Mouse (Mus musculus) retina, postnatal 7 days (tissue): ENCODE data around the gene Fbxl13.
"Not testable (repeated sequence)": the region's sequence is repeated elsewhere in the genome, so short reads cannot be mapped to it uniquely, and the experiment has no call there.

Experiments
- DNase-seq: peaks from one replicate; pipeline ENCODE4 v3.0.0-alpha.2; 2012; ENCODE audit warnings: low read depth, low spot score

Fbxl13 gene

DNA sequence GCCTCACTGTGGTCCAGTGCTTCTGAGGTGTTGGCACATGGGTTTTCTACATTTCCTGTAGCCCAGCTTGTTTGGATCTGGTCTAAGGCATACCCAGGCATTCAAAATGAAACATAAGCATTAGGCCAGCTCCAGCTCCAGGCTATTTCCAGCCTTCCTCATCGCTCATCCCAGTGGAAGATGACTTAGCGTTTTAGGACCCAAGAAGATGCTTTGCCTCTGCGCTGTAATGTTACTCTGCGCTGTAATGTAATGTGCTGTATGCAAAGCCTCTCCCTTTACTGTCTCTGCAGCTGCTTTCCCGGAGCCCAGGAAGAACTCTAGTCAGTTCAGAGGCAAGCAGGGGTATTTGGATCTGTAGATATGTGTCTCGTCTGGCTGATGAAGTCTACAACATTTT, 12.6 kb upstream of the Fbxl13 start:
- no peak for DNase-seq

DNA sequence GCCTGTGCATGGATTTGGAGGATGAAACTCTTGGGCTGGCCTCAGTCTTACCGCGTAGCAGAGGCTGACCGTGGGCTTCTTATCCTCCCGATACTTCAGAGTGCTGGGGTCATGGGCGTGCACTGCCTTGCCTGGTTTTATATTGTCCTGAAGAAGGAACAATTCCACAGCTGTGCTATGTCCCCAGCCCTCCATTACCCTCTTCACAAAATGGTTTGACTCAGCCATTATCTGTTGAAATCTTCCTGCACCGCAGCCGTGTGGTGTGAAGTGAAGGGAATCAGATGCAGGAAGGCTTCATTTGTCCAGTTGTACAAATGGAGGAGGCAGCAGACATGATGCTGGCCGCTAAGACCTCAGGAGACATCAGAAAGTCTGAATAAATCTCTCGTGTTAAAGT, 11.5 kb upstream of the Fbxl13 start:
- DNase-seq = no peak

DNA sequence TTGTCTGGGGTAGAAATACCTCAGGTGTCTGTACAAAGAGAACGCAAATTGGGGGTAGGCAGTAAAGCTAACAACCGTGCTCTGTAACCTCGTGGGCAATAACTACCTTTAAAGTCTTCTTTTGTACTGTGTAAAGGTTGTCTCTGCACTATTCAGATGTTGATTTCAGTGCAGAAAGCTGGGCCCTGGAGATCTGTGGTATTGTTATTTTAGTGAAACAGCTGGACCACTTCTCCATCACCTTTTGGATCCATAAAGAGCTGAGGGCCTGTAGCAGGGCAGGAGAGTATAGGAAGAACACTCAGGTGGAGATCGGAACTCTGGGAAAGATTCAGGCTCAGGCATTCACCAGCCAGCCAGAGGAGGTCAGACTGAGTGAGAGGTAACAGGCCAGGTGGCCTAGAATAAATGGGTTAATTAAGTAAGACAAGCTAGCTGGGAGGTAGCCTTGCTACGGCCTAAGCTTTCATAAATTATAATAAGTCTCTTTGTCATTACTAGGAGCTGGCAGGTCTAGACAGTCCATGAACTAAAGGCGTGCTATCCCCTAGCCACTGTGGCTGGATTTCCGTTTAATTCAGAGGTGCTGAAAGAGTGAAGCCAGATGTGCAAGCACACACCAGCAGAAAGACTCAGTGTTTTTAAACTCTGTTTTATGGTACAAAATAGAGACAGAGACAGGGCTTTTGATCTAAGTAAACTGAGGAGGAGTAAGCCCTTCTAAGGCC, 6.6 kb upstream of the Fbxl13 start:
- DNase-seq = no peak

DNA sequence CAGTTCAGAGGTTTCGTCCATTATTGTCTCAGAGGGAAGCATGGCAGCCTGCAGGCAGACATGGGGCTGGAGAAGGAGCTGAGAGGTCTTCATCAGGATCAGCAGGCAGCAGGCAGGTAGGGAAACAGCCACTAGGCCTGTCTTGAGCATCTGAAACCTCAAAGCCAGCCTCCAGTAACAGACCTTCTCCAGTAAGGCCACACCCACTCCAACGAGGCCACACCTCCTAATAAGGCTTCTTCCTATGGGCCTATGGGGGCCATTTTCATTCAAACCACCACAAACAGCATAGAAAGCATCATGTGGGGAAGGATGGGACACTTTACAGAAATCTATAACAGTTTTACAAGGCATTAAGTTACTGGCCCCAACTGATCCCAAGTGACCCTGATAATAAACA, 5.3 kb upstream of the Fbxl13 start:
- no peak for DNase-seq

DNA sequence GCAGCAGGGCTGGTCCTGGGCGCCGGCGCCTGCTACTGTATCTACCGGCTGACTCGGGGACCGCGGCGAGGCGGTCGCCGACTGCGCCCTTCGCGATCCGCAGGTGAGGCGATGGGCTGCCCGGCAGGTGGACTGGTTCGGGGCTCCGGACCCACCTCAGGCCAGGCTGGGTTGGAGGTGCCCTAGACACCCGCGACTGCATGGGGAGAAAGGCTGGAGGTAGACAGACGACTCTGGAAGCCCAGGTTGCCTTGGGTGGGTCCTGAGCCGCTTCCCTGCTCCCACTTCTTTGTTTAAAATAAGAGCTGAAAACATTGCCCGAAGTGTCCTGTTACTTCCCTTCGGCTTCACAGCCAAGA, 678 bp upstream of the Fbxl13 start:
- no peak for DNase-seq

DNA sequence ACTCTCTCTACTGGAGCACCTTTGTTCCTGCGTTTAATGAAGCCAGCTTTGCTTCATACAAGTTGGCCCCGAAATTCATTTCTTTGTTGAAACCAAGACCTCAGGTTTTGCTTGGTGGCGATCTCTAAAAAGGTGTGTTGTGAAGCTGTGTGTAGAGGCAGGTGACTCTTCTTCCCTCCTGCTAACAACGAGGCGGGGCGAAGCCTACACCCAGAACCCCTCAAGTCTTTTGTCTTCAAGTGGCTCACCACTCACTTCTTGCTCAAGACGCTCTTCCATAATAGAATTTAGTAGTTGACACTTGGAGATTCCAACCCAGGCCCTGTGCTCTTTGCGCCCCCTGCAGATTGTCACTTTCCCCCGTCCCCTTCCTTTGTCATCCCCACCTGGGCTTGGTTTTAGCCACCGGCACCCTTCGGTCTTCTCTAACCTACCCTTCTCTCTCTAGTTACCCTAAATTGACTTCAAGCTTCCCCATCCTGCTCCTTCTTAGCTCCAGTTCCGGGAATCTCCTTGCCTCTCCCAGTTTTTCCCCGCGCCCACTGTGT, 469 bp downstream of the Fbxl13 start:
- no peak for DNase-seq

DNA sequence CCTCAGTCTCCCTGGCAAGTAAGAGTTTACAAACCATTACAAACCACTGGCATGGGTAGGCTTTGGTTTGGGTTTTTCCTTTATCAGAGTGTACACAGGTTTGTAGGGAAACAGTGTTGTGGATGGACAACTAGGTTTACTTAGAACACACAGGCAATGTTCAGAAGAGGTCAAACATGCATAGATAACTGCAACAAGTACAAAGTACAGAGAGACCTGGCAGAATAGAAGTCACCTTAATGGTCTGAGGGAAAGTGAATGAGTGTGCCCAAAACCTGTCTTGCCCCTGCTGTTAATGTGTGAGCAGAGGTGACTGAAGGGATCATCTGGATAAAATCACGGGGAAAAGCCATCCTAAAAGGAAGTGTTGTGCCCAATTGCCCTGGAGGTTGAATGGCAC, 1.8 kb downstream of the Fbxl13 start:
- no peak for DNase-seq

DNA sequence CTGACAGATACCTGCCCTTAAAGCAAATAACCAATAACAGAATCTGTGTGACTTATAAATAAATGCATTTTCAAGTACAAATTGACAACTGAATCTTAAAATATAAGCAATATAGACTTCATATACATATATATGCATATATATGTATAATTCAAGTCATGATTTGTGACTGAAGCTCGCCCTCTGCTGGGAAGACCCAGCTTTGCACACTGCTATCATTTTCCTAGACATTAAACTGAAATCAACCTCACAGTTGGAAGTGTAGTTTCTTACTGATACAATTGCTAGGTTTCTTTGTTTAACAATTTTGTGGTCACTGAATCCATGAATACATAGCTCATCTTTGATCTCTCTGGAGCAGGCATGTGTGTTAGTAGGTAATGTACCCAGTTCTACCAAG, 4.5 kb downstream of the Fbxl13 start:
- DNase-seq = peak; percentile 16

DNA sequence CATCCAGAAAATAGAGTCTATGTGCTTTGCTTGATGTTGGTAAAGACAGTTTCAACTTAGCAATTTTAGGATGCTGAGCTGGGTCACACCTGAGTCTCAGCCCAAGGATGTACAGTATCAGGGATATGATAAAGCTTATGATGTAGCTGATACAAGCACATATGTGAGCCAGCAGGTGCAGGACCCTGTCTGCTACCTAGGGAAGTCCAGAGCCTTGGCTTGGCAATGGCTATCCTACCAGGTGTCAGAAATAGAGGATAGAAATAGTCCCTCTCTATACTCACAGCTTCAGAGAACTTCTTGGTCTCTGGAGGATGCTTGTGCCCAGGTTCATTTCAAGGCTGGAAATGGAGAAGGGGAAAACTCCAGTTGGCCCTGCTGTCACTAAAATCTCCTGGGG, 19.5 kb downstream of the Fbxl13 start:
- no peak for DNase-seq

DNA sequence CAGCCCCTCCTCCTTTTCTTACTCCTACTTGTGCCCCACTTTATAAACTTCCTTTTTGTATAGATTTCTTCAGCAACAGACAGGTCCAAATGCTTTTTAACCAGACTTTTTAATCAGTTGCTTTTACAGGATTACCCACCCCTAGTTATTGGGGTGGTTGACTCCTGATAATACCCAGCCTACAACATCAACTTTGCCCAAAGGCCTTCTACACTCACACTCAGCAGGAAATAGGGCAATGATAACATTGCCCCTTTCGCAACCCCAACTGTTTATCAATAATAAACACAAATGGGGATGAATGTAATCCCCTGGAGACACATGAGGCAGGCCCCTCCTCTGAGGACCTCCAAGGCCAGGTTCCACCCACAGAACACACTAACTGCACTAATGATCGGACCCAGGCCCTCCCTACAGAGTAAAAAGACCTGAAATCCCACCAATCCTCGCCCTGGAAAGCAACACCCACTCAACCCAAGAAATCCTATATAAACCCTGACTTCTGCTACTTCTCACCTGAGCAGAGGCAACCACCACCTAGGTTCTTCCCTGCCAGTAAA, 28.9 kb downstream of the Fbxl13 start:
- no peak for DNase-seq

DNA sequence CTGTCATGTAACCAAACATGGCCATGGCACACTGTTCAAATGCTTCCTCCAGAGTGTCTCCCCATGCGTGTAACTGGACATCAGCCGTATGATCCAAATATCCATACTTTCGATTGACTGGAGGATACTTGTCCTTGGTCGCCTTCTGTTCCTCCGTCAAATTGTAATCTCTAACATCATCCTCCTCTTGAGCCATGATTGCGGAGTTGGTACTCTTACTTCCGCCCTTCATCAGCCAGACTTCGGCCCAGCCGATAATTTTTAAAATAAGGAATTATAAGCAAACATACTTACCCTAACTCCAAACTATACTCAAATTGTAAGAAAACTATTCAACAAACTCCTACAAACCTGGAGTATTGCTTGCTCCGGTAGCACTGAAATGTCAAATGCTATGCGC, 31.1 kb downstream of the Fbxl13 start:
- not testable (repeated sequence) for DNase-seq

DNA sequence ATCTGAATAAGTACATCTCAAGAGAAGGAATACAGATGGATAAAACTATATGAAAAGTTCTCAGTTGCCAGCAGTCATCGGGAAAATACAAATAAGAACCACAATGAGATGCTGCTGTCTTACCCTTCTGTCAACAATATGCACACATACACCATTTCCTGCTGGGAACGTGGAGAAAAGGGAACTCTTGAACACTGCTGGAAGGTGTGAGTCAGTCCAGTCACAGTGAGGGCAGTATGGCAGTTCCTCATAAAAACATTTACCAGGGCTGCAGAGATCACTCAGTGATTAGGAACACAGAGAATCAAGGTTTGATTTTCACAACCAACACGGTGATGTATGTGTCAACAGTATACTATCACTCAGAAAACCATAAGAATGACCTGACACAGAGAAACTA, 34.4 kb downstream of the Fbxl13 start:
- no peak for DNase-seq

DNA sequence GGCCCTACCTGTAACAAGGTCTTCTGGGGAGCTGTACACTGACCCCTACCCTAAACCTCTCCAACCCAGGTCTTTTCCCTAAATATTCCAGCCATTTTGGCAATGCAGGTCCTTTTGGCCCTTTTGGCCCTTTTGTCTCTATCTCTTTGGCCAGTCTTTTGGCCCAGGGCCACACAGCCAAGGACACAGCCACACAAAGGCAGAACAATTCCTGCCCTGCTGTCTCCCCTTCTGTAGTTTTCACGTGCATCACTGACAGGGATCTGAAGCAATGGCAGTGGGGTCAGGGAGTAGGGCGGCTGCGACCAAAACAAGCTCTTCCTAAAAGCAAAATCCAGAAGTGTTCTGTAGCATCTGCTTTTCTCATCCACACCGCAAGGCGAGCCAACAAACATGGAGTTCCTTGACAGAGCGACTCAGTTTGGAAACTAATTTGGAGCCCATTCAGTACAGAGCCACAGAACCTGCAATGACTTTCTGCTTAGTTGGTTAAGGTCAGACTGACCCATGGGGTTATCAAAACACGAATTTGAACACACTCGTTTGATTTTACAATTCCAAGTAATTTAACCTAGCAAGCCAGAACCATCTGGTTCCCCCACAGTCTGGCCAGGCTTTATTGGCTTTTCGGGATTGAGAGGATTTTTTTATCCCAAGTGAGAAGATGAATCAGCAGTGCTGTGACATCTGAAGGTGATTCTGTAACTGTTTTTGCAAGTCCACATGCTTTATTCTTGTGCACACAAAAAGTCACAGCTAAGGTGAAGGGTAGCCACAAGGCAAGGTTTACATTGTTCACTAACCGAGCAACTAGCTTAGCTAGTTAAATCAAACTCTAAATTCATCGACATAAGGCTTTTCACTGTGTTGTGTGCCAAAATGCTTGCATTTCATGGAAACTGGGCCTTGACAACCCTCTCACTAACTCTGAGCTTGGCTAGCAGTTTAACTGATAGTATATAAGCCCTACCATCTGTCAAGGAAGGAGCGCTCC, 36.8 kb downstream of the Fbxl13 start:
- no peak for DNase-seq

DNA sequence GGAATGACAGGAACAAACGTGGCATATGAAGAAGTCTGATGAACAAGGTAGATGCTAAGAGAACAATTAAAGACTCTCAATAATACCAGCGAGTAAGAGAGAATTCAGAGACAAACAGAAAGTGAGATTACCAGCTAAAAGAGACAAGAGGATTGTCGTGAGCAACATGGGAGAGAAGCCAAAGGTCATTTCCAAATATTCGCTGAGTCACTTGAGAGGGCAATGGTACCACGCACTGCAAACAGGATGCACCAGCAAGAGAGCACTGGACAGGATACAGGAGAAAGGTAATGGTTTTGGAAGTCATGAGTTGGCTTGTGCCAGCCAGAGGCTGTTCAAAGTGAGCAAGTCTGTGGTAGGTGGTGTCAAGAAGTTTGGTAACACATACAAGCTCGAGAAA, 39.5 kb downstream of the Fbxl13 start:
- DNase-seq = no peak

DNA sequence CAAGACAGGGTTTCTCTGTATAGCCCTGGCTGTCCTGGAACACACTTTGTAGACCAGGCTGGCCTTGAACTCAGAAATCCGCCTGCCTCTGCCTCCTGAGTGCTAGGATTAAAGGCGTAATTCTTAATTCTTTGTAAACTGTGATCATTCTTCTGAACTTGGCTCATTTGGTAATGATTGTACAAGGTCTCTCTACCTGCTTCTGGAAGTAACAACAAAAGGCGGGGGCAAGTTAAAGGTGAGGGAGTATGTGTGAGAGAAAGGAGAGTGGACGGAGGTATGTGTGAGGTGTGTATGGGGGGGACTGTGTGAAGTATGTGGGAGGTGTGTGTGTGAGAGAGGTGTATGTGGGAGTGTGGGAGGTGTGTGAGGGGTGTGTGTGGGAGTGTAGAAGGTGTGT, 45.5 kb downstream of the Fbxl13 start:
- no peak for DNase-seq

DNA sequence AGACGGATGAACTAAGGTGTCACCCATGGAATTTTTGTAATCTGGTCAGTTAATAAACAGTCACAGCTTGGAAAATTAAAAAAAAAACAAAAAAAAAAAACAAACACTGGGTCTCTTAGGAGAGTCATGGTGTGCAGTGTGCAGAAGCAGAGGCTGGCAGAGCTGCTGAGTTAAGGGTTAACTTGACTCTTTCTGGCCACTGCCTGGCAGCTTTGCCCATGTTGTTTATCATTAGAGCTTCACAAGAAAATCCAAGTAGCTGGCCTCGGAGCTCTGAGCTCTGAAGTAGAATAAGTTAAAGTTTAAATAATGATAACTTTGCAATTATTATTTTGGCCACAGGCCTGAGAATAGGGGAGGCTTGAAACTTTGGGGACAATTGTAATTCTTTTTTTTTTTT, 45.9 kb downstream of the Fbxl13 start:
- DNase-seq = not testable (repeated sequence)

DNA sequence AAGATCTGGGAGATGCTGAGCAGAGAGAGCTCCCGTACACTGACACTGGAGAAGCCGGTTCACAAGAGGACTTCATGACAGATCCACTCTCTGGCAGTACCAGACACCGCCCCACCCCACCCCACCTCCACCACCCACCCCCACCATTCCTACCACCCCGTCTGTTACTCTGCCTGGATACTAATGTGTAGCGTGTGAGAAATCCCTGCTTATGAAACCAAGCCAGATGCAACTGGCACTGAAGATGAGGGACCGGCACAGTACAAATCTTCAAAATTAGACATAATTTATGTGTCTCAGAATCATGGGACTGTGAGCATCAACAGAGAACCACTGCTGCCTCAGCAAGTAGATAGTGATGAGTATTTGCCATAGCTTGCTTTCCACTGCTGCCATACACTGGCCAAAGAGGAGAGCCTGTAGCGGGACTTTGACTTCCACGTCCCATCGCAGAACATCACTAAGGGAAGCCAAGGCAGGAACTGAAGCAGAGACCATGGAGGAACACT, 52.2 kb downstream of the Fbxl13 start:
- no peak for DNase-seq

DNA sequence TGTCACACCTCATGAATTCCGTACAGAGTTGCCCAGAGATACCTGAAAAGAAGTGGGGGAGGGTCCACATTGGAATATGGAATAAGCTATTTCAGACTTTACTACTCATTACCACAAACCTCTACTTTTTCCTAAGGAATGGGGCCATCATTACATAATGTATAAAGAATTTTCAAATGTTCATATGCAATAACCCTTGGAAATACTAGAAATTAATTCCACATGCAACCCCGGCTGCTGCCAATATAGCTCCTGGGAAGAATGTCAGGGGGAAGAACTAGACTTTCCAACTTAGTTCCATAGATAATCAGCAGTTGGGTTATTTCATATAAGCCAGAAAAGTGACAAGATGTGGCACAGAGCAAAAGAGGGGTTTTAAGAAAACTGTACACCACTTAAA, 53.3 kb downstream of the Fbxl13 start:
- DNase-seq = no peak

DNA sequence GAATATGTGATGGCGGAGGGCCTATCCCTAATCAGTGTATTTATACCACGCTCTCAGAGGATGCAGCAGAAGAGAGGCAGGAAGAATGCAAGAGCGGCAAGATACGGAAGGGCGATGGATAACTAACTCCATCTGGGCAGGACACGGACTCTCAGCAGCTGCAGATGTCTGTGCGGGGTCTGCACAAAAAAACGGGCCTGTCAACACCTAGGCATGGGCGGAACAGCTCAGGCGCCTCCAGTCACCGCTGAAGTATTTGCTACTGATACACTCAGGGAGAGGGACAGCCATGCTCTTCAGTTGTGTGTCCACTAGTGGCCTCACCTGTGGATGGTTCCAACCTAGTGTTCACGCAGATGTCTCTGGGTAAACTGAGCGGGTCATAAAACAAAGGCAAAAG, 57.2 kb downstream of the Fbxl13 start:
- DNase-seq = no peak

DNA sequence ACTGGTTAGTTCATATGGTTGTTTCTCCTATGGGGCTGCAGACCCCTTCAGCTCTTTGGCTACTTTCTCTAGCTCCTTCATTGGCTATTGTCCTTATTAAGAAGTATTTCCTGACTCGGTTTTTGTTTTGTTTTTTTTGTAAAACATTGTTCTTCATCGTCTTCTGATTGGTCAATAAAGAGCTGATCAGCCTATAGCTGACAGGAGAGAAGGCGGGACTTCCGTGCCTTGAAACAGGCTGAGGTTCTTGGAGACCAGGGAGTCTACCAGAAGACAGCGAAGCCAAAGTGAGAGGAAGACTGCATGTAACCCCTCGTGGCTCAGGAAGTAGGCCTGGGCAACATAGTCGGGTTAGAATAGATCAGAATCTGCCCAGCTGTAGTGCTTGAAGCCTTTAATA, 57.8 kb downstream of the Fbxl13 start:
- DNase-seq = no peak

DNA sequence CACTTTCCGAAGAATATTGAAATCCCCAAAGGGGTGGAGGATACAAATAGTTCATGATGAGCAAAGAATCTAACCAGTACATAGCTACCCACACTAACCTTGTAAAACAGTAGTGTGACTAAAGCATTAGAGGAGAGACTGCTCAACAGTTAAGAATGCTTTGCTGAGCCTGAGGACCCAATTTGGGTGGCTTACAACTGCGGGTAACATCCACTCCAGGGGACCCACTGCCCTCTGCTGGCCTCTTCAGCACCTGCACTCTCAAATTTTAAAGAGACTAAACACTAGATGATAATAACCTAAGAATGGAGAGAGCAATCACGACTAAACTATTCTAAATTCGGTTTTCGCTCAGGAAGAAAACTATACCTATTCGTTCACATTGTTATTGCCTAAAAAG, 58.7 kb downstream of the Fbxl13 start:
- DNase-seq = peak; percentile 13

DNA sequence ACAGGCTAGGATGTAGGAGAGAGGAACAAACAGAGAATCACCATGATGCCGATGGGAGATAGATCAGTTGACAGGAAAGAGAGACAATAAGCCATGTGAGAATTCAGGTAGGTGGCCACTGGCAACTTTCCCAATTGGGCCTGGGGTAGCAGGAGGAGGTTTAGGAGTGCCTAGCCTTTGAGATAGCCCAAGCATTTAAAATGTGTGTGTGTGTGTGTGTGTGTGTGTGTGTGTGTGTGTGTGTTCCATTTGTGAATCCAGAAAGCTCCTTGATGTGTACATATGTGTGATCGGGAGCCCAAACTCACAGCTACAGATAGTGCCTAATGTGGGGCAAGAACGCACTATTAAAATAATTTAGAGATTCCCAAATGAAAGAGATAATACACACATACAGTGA, 67.3 kb downstream of the Fbxl13 start:
- DNase-seq = no peak
